Mouse (Mus musculus): ENCODE measurements around the gene 4930415O20Rik. TPM values are rescaled to one million over a fixed set of nuclear protein-coding genes. Genes with fewer than 3 reads are reported as not detected.

Gene 4930415O20Rik
- polyA plus RNA-seq, 1 experiment from 2014 or later = 0.40 TPM

DNA sequence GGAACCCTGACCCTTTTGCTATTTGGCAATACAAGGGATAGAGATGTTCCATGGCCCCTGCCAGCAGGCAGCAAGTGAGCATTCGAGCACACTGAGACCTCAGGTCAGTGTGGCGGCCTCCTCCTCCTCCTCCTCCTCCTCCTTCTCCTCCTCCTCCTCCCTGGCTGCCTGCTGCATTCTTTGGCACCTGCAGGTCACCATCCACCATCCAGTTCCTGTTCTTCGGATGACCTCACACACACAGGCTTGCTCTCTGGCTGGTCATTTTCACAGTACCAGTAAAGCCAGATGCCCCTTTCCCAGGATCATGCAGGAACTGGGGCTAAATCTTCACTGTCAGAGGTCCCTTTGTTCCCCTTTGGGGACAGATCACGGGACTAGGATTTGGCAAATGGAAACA lies 20.6 kb downstream of the 4930415O20Rik start:
- no peak overlapping the region for H3K27ac ChIP-seq
- no peak for ATAC-seq (replicated peaks; ENCODE audit: insufficient number of reproducible peaks, insufficient read depth, low FRiP score, low read depth)
- peaks cover 77% of the 10 kb centered on the region for H3K36me3 ChIP-seq

DNA sequence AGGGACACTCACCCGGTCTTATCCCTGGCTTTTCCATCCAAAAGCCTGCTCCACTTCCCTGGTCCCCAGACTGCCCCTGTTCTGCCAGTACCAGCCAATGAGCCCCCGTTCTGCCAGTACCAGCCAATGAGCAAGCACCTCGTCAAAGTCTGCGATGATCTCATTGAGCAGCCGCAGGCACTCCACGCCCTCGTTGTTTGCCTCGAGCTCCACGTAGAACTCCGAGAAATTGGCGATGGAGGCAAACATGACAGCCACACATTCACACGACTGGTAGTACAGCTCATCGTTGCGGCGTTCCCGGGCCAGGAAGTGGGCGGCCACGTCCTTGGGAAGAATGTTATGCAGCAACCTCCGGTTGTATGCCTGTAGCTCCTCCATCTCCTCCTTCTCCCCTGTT lies 23.4 kb downstream of the 4930415O20Rik start:
- Histone ChIP-seq H3K4me3 (no peak overlapping the region), H3K36me3 (peaks cover 100% of the 10 kb centered on the region), H3K9me3 (replicated peaks) (no peaks in the 10 kb centered on the region), H3K4me2 (no peak overlapping the region), H3K4me1 (replicated peaks) (no peaks in the 10 kb centered on the region), H3K27me3 (no peaks in the 10 kb centered on the region), H3K27ac (no peak overlapping the region), H3K9ac (no peak overlapping the region)
- 75% methylated on average over 19 of the region's 19 CpGs for WGBS
- no peak for ATAC-seq (replicated peaks; ENCODE audit: insufficient number of reproducible peaks, insufficient read depth, low FRiP score, low read depth)

More for the DNA sequence above, 20.6 kb downstream of the 4930415O20Rik start:
- no peak overlapping the region for H3K4me2 ChIP-seq
- WGBS = 64% methylated on average over 4 of the region's 4 CpGs
- no peak overlapping the region for H3K9ac ChIP-seq
- H3K9me3 ChIP-seq (replicated peaks) = no peaks in the 10 kb centered on the region
- no peaks in the 10 kb centered on the region for H3K27me3 ChIP-seq
- H3K4me3 ChIP-seq = no peak overlapping the region
- H3K4me1 ChIP-seq (replicated peaks) = no peaks in the 10 kb centered on the region

DNA sequence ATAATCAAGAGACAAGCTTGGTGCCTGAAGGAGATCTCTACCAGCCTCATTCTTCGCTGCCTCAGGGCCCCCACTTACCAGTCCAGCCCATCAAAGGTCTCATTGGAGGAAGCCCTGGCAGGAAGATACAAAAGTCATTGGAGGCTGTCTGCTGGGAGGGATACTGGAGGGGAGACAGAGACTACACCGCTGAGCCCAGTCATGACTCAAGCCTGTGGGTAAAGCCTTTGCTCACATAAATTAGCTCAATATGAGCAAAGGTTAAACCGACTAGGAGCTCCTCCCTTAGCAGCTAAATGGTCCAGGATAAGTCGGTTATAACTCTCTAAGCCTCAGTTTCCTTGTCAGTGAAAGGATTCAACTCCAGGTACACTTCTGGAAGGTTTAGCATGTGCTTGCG lies 24.2 kb downstream of the 4930415O20Rik start:
- 86% methylated on average over 5 of the region's 5 CpGs for WGBS
- Histone ChIP-seq H3K4me2 (no peak overlapping the region), H3K4me1 (replicated peaks) (peaks cover 4% of the 10 kb centered on the region), H3K36me3 (peaks cover 99% of the 10 kb centered on the region), H3K9ac (no peak overlapping the region), H3K9me3 (replicated peaks) (no peaks in the 10 kb centered on the region), H3K27ac (no peak overlapping the region), H3K27me3 (no peaks in the 10 kb centered on the region), H3K4me3 (no peak overlapping the region)
- no peak for ATAC-seq (replicated peaks; ENCODE audit: insufficient number of reproducible peaks, insufficient read depth, low FRiP score, low read depth)

DNA sequence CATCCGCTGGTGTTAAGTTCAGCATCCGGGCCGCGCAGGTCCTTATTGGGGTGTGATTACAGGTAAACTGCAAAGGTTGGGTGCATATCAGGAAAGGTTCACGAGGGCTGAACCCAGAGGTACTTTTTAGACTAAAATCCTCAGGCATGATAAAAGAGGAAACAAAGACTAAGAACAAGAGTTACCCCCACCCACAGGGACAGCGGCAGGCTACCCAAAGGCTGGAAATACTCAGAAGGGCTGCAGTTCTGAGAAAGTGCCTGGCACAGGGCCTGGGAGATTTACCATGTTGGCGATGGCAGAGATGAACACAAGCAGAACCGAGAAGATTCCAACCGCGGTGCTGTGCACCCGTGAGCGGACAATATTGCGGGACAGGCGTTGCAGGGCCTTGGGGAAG lies 25.8 kb downstream of the 4930415O20Rik start:
- Histone ChIP-seq H3K9ac (no peak overlapping the region), H3K27ac (no peak overlapping the region), H3K36me3 (peaks cover 94% of the 10 kb centered on the region), H3K27me3 (no peaks in the 10 kb centered on the region), H3K4me2 (no peak overlapping the region), H3K4me1 (replicated peaks) (peaks cover 19% of the 10 kb centered on the region), H3K9me3 (replicated peaks) (no peaks in the 10 kb centered on the region), H3K4me3 (no peak overlapping the region)
- no peak for ATAC-seq (replicated peaks; ENCODE audit: insufficient number of reproducible peaks, insufficient read depth, low FRiP score, low read depth)
- 88% methylated on average over 14 of the region's 14 CpGs for WGBS

DNA sequence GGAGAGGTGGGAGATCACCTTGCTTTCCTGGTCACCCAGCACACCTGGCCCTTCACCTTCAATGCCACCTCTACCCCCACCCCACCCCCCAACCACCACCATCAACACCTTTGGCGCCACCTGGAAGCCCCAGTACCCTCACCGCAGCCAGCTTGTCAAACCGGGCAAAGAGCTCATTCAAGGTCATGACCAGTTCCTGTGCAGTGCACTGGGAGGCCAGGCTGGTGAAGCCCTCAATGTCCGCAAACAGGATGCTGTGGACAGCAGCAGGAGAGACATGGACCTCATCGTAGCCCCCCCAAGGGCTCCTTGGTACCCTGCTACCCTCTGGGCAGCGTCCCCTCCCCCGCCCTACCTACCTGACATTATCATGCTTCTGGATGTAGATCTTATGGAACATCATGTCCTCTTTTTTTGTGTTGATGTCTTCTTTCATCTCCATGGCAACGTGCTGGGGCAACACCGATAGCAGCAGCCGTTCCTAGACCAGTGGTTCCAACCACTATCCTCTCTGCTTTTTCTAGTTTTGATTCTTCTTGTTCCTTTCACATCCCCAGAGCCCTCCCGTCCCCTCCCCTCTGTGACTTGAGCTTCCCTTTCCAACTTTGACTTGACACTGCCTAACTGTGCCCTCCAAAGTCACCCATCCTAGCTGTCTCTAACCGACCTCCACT lies 29.4 kb downstream of the 4930415O20Rik start:
- H3K27ac ChIP-seq = no peak overlapping the region
- no peak overlapping the region for H3K4me2 ChIP-seq
- no peaks in the 10 kb centered on the region for H3K27me3 ChIP-seq
- H3K36me3 ChIP-seq = peaks cover 72% of the 10 kb centered on the region
- 67% methylated on average over 12 of the region's 12 CpGs for WGBS
- H3K9me3 ChIP-seq (replicated peaks) = no peaks in the 10 kb centered on the region
- no peak overlapping the region for H3K9ac ChIP-seq
- H3K4me1 ChIP-seq (replicated peaks) = peaks cover 54% of the 10 kb centered on the region
- no peak for ATAC-seq (replicated peaks; ENCODE audit: insufficient number of reproducible peaks, insufficient read depth, low FRiP score, low read depth)
- H3K4me3 ChIP-seq = no peak overlapping the region

DNA sequence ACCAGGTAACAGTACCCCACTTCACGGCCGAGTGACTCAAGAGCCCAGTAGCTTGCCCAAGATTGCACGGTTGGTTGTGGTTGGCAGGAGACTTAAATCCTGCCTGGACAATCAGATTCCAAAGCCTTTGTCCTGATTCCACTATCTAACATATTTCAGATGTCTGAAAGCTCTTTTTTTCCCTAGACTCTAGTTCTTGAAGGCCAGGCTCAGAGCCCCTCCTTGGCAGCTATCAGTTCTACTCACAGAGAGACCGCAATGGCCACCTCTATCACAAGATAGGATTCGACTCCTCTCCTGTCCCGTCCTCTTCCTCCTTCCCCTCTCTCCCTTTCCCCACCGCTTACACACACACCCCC lies 31.0 kb downstream of the 4930415O20Rik start:
- H3K9me3 ChIP-seq (replicated peaks) = no peaks in the 10 kb centered on the region
- no peaks in the 10 kb centered on the region for H3K27me3 ChIP-seq
- H3K4me2 ChIP-seq = peak overlapping the region; percentile 78
- peak overlapping the region; percentile 65 for H3K4me3 ChIP-seq
- peak overlapping the region; percentile 28 for H3K9ac ChIP-seq
- peaks cover 69% of the 10 kb centered on the region for H3K4me1 ChIP-seq (replicated peaks)
- WGBS = 23% methylated on average over 7 of the region's 7 CpGs
- ATAC-seq (replicated peaks; ENCODE audit: insufficient number of reproducible peaks, insufficient read depth, low FRiP score, low read depth) = no peak
- H3K36me3 ChIP-seq = peaks cover 55% of the 10 kb centered on the region
- peak overlapping the region; percentile 97 for H3K27ac ChIP-seq

DNA sequence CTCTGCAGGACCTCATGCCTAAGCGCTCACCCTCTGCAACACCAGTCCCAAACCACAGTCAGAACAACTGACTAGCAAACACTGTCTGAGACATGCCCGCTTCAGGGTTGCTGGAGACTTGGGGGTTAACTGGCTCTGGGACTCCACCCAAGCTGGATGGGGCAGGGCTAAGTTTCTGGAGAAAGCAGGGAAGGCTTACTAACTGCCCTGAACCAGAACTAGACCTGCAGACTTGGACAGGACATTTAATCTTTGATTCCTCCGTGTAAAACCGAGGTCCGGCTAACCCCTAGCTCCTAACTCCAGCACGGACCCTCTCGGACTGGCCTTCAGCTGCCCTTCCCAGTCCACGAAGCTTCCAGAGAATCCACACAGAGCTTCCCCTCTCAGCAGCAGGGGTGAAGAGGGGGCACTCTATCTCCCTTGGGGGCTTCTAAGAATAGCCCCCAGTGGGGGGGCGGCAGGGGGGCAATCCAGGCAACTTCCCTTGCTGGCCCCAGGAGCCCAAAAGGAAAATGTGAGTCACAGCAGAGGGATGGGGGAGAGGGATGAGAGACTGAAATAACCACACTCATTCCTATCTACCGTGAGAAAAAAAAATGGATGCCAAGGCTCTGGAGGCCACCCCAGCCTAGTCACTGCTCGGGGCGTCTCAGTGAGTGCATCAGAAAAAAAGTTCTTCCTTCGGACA lies 31.5 kb downstream of the 4930415O20Rik start:
- Histone ChIP-seq H3K36me3 (peaks cover 50% of the 10 kb centered on the region), H3K27ac (peak overlapping the region; percentile 97), H3K9ac (peak overlapping the region; percentile 28), H3K9me3 (replicated peaks) (no peaks in the 10 kb centered on the region), H3K4me1 (replicated peaks) (peaks cover 75% of the 10 kb centered on the region), H3K4me3 (peak overlapping the region; percentile 65), H3K4me2 (peak overlapping the region; percentile 78), H3K27me3 (no peaks in the 10 kb centered on the region)
- peak; percentile 54 for ATAC-seq (replicated peaks; ENCODE audit: insufficient number of reproducible peaks, insufficient read depth, low FRiP score, low read depth)
- 19% methylated on average over 13 of the region's 13 CpGs for WGBS

DNA sequence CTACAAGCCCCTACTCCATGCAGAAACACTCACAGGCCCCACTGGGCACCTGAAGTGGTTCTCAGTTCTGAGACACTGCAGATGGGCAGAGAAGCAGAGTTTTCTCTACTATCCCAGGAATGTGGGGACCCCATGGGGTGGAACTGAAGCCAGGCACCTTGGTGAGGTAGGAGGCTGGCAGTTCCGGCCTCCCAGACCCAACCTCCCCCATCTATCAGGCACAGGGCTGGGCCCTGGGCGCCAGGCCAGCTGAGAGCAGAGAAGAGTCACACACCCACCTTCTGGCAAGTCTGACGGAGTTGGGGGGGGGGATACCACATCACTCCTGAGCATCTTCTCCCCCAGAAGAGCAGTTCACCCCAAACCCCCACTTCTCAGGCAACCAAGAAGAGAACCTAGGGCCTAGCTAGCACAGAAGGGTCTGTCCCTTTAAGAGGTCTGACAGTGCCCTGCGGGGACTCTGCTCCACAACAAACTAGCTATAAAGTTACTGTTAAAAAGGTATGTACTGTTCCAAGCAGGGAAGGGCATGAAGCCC lies 32.2 kb downstream of the 4930415O20Rik start:
- 15% methylated on average over 4 of the region's 4 CpGs for WGBS
- peak overlapping the region; percentile 65 for H3K4me3 ChIP-seq
- H3K27ac ChIP-seq = peak overlapping the region; percentile 97
- peaks cover 43% of the 10 kb centered on the region for H3K36me3 ChIP-seq
- H3K9me3 ChIP-seq (replicated peaks) = no peaks in the 10 kb centered on the region
- peak overlapping the region; percentile 78 for H3K4me2 ChIP-seq
- no peak for ATAC-seq (replicated peaks; ENCODE audit: insufficient number of reproducible peaks, insufficient read depth, low FRiP score, low read depth)
- H3K9ac ChIP-seq = peak overlapping the region; percentile 28
- peaks cover 76% of the 10 kb centered on the region for H3K4me1 ChIP-seq (replicated peaks)
- no peaks in the 10 kb centered on the region for H3K27me3 ChIP-seq

DNA sequence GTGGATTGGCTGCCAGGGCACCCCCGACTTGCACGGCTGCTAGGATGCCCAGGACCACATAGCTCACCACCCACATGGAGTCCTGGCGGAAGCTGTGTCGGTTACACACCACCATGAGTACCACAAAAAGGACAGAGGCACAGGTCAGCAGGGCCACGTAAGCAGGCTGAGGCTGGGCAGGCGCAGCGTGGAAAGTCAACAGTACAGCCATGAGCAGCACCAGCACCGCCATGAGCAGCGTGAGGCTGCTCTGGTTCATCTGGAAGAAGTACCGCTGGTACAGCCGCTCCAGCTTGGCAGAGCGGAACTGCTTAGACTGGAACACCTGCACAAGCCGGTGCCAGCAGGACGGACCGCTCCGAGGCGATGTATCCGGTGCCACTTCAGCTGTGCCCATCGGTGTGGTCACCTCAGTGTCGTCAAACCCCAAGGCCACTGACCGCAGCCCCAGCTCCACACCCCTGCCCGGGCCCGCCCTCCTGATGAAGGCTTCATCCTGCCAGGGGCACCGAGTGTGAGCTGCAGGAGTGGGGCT lies 33.3 kb downstream of the 4930415O20Rik start:
- H3K4me2 ChIP-seq = peak overlapping the region; percentile 78
- H3K9ac ChIP-seq = peak overlapping the region; percentile 28; the same call in 1 of the 2 replicates
- peak overlapping the region; percentile 65 for H3K4me3 ChIP-seq
- no peaks in the 10 kb centered on the region for H3K27me3 ChIP-seq
- WGBS = 83% methylated on average over 24 of the region's 24 CpGs
- no peak for ATAC-seq (replicated peaks; ENCODE audit: insufficient number of reproducible peaks, insufficient read depth, low FRiP score, low read depth)
- peak overlapping the region; percentile 97 for H3K27ac ChIP-seq
- H3K9me3 ChIP-seq (replicated peaks) = no peaks in the 10 kb centered on the region
- H3K36me3 ChIP-seq = peaks cover 32% of the 10 kb centered on the region
- H3K4me1 ChIP-seq (replicated peaks) = peaks cover 76% of the 10 kb centered on the region

DNA sequence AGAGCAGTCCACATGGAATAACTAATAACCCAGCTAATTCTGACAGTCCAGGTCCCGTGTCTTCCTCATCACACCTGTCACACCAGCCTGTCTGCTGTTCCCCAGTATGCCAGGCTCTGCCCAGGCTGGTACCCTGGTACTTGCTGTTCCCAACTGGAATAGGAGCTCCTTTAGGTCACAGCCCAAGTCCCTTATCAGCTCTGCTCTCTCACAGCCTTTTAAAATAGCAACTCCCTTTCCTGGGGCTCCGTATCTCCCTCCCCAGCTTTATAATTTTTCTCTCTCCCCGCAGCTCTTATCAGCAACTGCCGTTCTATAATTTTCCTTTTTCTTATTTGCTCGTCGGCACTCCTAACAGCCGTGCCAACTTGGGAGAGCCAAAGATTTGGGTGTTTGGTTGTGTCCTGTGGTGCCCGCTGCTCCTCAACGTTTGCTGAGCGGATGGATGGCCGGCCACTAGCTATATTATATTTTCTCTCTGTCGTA lies 35.3 kb downstream of the 4930415O20Rik start:
- peak overlapping the region; percentile 65 for H3K4me3 ChIP-seq
- no peak; the same call in 1 of the 2 replicates for ATAC-seq (replicated peaks; ENCODE audit: insufficient number of reproducible peaks, insufficient read depth, low FRiP score, low read depth)

DNA sequence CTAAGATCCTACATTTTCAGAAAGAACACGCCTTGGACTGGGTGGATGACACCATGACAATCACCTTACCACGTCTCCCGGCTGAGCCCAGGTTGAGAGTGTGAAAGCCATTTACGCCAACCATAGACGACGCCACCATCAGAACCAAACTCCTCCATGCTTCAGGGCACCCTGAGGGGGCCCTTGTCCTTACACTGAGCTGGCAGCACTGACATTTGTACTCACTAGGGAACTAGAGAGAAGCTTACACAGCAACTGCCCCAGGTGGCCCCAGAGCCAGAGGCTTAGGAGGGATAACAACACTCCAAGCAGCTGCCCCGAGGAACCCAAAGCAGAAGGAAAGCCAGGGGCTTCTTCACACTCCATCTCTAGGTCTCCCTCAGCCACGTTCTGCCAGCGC lies 35.9 kb downstream of the 4930415O20Rik start:
- WGBS = 31% methylated on average over 9 of the region's 9 CpGs
- peak overlapping the region; percentile 97 for H3K27ac ChIP-seq
- peaks cover 13% of the 10 kb centered on the region; the same call in 1 of the 2 replicates for H3K36me3 ChIP-seq
- H3K27me3 ChIP-seq = no peaks in the 10 kb centered on the region
- peak overlapping the region; percentile 53 for H3K9ac ChIP-seq
- H3K9me3 ChIP-seq (replicated peaks) = no peaks in the 10 kb centered on the region
- ATAC-seq (replicated peaks; ENCODE audit: insufficient number of reproducible peaks, insufficient read depth, low FRiP score, low read depth) = no peak
- H3K4me3 ChIP-seq = peak overlapping the region; percentile 65
- H3K4me2 ChIP-seq = peak overlapping the region; percentile 78
- peaks cover 55% of the 10 kb centered on the region for H3K4me1 ChIP-seq (replicated peaks)

More for the DNA sequence above, 35.3 kb downstream of the 4930415O20Rik start:
- Histone ChIP-seq H3K27ac (peak overlapping the region; percentile 97), H3K9me3 (replicated peaks) (no peaks in the 10 kb centered on the region), H3K4me2 (peak overlapping the region; percentile 78), H3K36me3 (peaks cover 13% of the 10 kb centered on the region; the same call in 1 of the 2 replicates), H3K27me3 (no peaks in the 10 kb centered on the region), H3K4me1 (replicated peaks) (peaks cover 62% of the 10 kb centered on the region), H3K9ac (peak overlapping the region; percentile 53)
- WGBS = 22% methylated on average over 12 of the region's 12 CpGs
